Mouse (Mus musculus): ENCODE results near the gene Stt3a. TPM values are rescaled to one million over a fixed set of nuclear protein-coding genes. Genes with fewer than 3 reads are reported as not detected.
A peak's percentile ranks its signal among the peaks of the same experiment; 100 is the strongest.

Stt3a gene
- polyA plus RNA-seq, 1 experiment from 2014 or later, result 116 TPM

- Histone ChIP-seq H3K27me3 (ENCODE audit: control insufficient read depth, insufficient read depth, low read length) (no peaks in the 10 kb centered on the region), H3K4me3 (ENCODE audit: control insufficient read depth in 1 of 2, insufficient read depth in 1 of 2, low read depth in 1 of 2, low read length in 2 of 2) (no peak overlapping the region), H3K4me1 (ENCODE audit: control insufficient read depth in 2 of 2, insufficient read depth in 2 of 2, low read length in 2 of 2) (no peaks in the 10 kb centered on the region), H3K36me3 (ENCODE audit: control insufficient read depth, insufficient read depth, low read length) (no peaks in the 10 kb centered on the region), H3K4me2 (ENCODE audit: low read length) (no peak overlapping the region), H3K9me3 (ENCODE audit: control insufficient read depth, low read length) (no peaks in the 10 kb centered on the region), H3K9ac (ENCODE audit: low read length) (no peak overlapping the region), H3K27ac (replicated peaks in 1 of 2; ENCODE audit: control insufficient read depth in 1 of 2, insufficient read depth in 1 of 2, low read depth in 2 of 2, low read length in 2 of 2) (no peak overlapping the region)
- no peak for ATAC-seq (ENCODE audit: insufficient number of reproducible peaks, insufficient read depth, low FRiP score, low read depth)
- 77% methylated on average over 2 of the region's 2 CpGs for WGBS
Measured at GRCm38 (mm10) chr9:36801961-36802360, 34.5 kb upstream of the Stt3a start.

GRCm38 (mm10) chr9:36796781-36797555 lies 29.5 kb upstream of the Stt3a start, which contains the start of gene Ei24:
Ei24 (minus strand) TSS chr9:36797393.
- Histone ChIP-seq H3K4me2 (ENCODE audit: low read length) (peak within 1 kb of the TSS; percentile 88), H3K36me3 (ENCODE audit: control insufficient read depth, insufficient read depth, low read length) (peaks cover 9% of the 10 kb centered on the region), H3K9ac (ENCODE audit: low read length) (peak within 1 kb of the TSS; percentile 98), H3K4me3 (ENCODE audit: control insufficient read depth in 1 of 2, insufficient read depth in 1 of 2, low read depth in 1 of 2, low read length in 2 of 2) (peak within 1 kb of the TSS; percentile 71 to 99), H3K9me3 (ENCODE audit: control insufficient read depth, low read length) (no peaks in the 10 kb centered on the region), H3K4me1 (ENCODE audit: control insufficient read depth in 2 of 2, insufficient read depth in 2 of 2, low read length in 2 of 2) (peaks cover 0 to 12% of the 10 kb centered on the region in 2 experiments; a peak in 2 of 4 replicates), H3K27me3 (ENCODE audit: control insufficient read depth, insufficient read depth, low read length) (no peaks in the 10 kb centered on the region), H3K27ac (replicated peaks in 1 of 2; ENCODE audit: control insufficient read depth in 1 of 2, insufficient read depth in 1 of 2, low read depth in 2 of 2, low read length in 2 of 2) (peak within 1 kb of the TSS in 1 of 2 experiments; percentile 69; a peak in 2 of 4 replicates)
- peak; percentile 94 for ATAC-seq (ENCODE audit: insufficient number of reproducible peaks, insufficient read depth, low FRiP score, low read depth)
- WGBS, result under 1% methylated on average over 66 of the region's 66 CpGs

- H3K4me3 ChIP-seq (ENCODE audit: control insufficient read depth in 1 of 2, insufficient read depth in 1 of 2, low read depth in 1 of 2, low read length in 2 of 2), result peak overlapping the region; percentile 71 to 99
- H3K27me3 ChIP-seq (ENCODE audit: control insufficient read depth, insufficient read depth, low read length), result no peaks in the 10 kb centered on the region
- peak overlapping the region; percentile 88 for H3K4me2 ChIP-seq (ENCODE audit: low read length)
- H3K27ac ChIP-seq (replicated peaks in 1 of 2; ENCODE audit: control insufficient read depth in 1 of 2, insufficient read depth in 1 of 2, low read depth in 2 of 2, low read length in 2 of 2), result no peak overlapping the region
- H3K9me3 ChIP-seq (ENCODE audit: control insufficient read depth, low read length), result no peaks in the 10 kb centered on the region
- WGBS, result 24% methylated on average over 5 of the region's 5 CpGs
- H3K9ac ChIP-seq (ENCODE audit: low read length), result peak overlapping the region; percentile 98
- no peak for ATAC-seq (ENCODE audit: insufficient number of reproducible peaks, insufficient read depth, low FRiP score, low read depth)
- peaks cover 0 to 12% of the 10 kb centered on the region in 2 experiments; a peak in 2 of 4 replicates for H3K4me1 ChIP-seq (ENCODE audit: control insufficient read depth in 2 of 2, insufficient read depth in 2 of 2, low read length in 2 of 2)
- H3K36me3 ChIP-seq (ENCODE audit: control insufficient read depth, insufficient read depth, low read length), result peaks cover 16% of the 10 kb centered on the region
Measured at GRCm38 (mm10) chr9:36796224-36796623, 28.7 kb upstream of the Stt3a start.

GRCm38 (mm10) chr9:36795556-36795955 lies 28.1 kb upstream of the Stt3a start:
- peaks cover 23% of the 10 kb centered on the region for H3K36me3 ChIP-seq (ENCODE audit: control insufficient read depth, insufficient read depth, low read length)
- WGBS, result 92% methylated on average over 1 of the region's 1 CpGs
- ATAC-seq (ENCODE audit: insufficient number of reproducible peaks, insufficient read depth, low FRiP score, low read depth), result no peak

DNA sequence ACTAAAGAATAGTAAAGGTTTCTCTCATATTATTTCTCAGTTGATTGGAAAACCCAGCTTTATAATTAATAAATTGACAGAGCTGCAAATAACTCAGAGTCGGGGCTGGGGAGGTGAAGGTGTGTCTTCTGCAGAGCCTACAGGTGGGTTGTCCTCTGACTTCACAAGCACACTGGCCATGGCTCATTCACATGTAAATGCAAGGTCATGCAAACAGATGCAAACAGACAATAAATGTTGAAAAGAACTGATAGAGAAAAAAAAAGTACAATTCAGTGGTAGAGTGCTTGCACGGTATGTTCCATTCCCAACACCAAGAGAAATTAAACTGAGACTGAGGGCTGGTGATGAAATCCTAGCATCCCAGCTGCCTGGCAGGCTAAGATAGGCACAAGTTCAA lies 27.0 kb upstream of the Stt3a start:
- H3K9ac ChIP-seq (ENCODE audit: low read length), result no peak overlapping the region
- no peaks in the 10 kb centered on the region for H3K9me3 ChIP-seq (ENCODE audit: control insufficient read depth, low read length)
- WGBS, result 84% methylated on average over 2 of the region's 2 CpGs
- H3K4me2 ChIP-seq (ENCODE audit: low read length), result no peak overlapping the region
- no peak for ATAC-seq (ENCODE audit: insufficient number of reproducible peaks, insufficient read depth, low FRiP score, low read depth)
- H3K4me1 ChIP-seq (ENCODE audit: control insufficient read depth in 2 of 2, insufficient read depth in 2 of 2, low read length in 2 of 2), result peaks cover 0 to 12% of the 10 kb centered on the region in 2 experiments; a peak in 2 of 4 replicates
- H3K27me3 ChIP-seq (ENCODE audit: control insufficient read depth, insufficient read depth, low read length), result no peaks in the 10 kb centered on the region
- H3K36me3 ChIP-seq (ENCODE audit: control insufficient read depth, insufficient read depth, low read length), result peaks cover 33% of the 10 kb centered on the region
- H3K4me3 ChIP-seq (ENCODE audit: control insufficient read depth in 1 of 2, insufficient read depth in 1 of 2, low read depth in 1 of 2, low read length in 2 of 2), result no peak overlapping the region
- no peak overlapping the region for H3K27ac ChIP-seq (replicated peaks in 1 of 2; ENCODE audit: control insufficient read depth in 1 of 2, insufficient read depth in 1 of 2, low read depth in 2 of 2, low read length in 2 of 2)

More at GRCm38 (mm10) chr9:36795556-36795955, 28.1 kb upstream of the Stt3a start:
- H3K9ac ChIP-seq (ENCODE audit: low read length), result no peak overlapping the region
- H3K27me3 ChIP-seq (ENCODE audit: control insufficient read depth, insufficient read depth, low read length), result no peaks in the 10 kb centered on the region
- H3K4me1 ChIP-seq (ENCODE audit: control insufficient read depth in 2 of 2, insufficient read depth in 2 of 2, low read length in 2 of 2), result peaks cover 0 to 12% of the 10 kb centered on the region in 2 experiments; a peak in 2 of 4 replicates
- no peak overlapping the region for H3K4me3 ChIP-seq (ENCODE audit: control insufficient read depth in 1 of 2, insufficient read depth in 1 of 2, low read depth in 1 of 2, low read length in 2 of 2)
- H3K4me2 ChIP-seq (ENCODE audit: low read length), result no peak overlapping the region
- H3K9me3 ChIP-seq (ENCODE audit: control insufficient read depth, low read length), result no peaks in the 10 kb centered on the region
- no peak overlapping the region for H3K27ac ChIP-seq (replicated peaks in 1 of 2; ENCODE audit: control insufficient read depth in 1 of 2, insufficient read depth in 1 of 2, low read depth in 2 of 2, low read length in 2 of 2)

- Histone ChIP-seq H3K4me2 (ENCODE audit: low read length) (no peak overlapping the region), H3K4me3 (ENCODE audit: control insufficient read depth in 1 of 2, insufficient read depth in 1 of 2, low read depth in 1 of 2, low read length in 2 of 2) (no peak overlapping the region), H3K36me3 (ENCODE audit: control insufficient read depth, insufficient read depth, low read length) (peaks cover 56% of the 10 kb centered on the region), H3K9ac (ENCODE audit: low read length) (no peak overlapping the region), H3K4me1 (ENCODE audit: control insufficient read depth in 2 of 2, insufficient read depth in 2 of 2, low read length in 2 of 2) (peaks cover 0 to 12% of the 10 kb centered on the region in 2 experiments; a peak in 2 of 4 replicates), H3K27me3 (ENCODE audit: control insufficient read depth, insufficient read depth, low read length) (no peaks in the 10 kb centered on the region), H3K9me3 (ENCODE audit: control insufficient read depth, low read length) (no peaks in the 10 kb centered on the region), H3K27ac (replicated peaks in 1 of 2; ENCODE audit: control insufficient read depth in 1 of 2, insufficient read depth in 1 of 2, low read depth in 2 of 2, low read length in 2 of 2) (no peak overlapping the region)
- no peak for ATAC-seq (ENCODE audit: insufficient number of reproducible peaks, insufficient read depth, low FRiP score, low read depth)
- WGBS, result 88% methylated on average over 3 of the region's 3 CpGs
Measured at GRCm38 (mm10) chr9:36792191-36792590, 24.7 kb upstream of the Stt3a start.

GRCm38 (mm10) chr9:36783921-36784320 lies 16.4 kb upstream of the Stt3a start:
- Histone ChIP-seq H3K9me3 (ENCODE audit: control insufficient read depth, low read length) (no peaks in the 10 kb centered on the region), H3K27me3 (ENCODE audit: control insufficient read depth, insufficient read depth, low read length) (no peaks in the 10 kb centered on the region), H3K4me3 (ENCODE audit: control insufficient read depth in 1 of 2, insufficient read depth in 1 of 2, low read depth in 1 of 2, low read length in 2 of 2) (no peak overlapping the region), H3K36me3 (ENCODE audit: control insufficient read depth, insufficient read depth, low read length) (peaks cover 97% of the 10 kb centered on the region), H3K4me1 (ENCODE audit: control insufficient read depth in 2 of 2, insufficient read depth in 2 of 2, low read length in 2 of 2) (no peaks in the 10 kb centered on the region), H3K27ac (replicated peaks in 1 of 2; ENCODE audit: control insufficient read depth in 1 of 2, insufficient read depth in 1 of 2, low read depth in 2 of 2, low read length in 2 of 2) (no peak overlapping the region), H3K9ac (ENCODE audit: low read length) (no peak overlapping the region), H3K4me2 (ENCODE audit: low read length) (no peak overlapping the region)
- no peak for ATAC-seq (ENCODE audit: insufficient number of reproducible peaks, insufficient read depth, low FRiP score, low read depth)
- WGBS, result 89% methylated on average over 2 of the region's 2 CpGs

All from heart, embryonic 14.5 days (tissue).